Mouse (Mus musculus): Measurements from ENCODE around the gene C1ql1. TPM values are rescaled to one million over a fixed set of nuclear protein-coding genes. Genes with fewer than 3 reads are reported as not detected.

C1ql1 gene
- polyA plus RNA-seq, 1 experiment from 2014 or later, result 0.08 TPM

- Histone ChIP-seq H3K36me3 (replicated peaks) (no peaks in the 10 kb centered on the region), H3K9me3 (replicated peaks) (no peaks in the 10 kb centered on the region), H3K27me3 (peaks cover 82% of the 10 kb centered on the region), H3K9ac (no peak overlapping the region), H3K4me1 (replicated peaks) (no peaks in the 10 kb centered on the region), H3K4me2 (no peak overlapping the region), H3K27ac (replicated peaks) (no peak overlapping the region), H3K4me3 (replicated peaks) (no peak overlapping the region)
- WGBS (ENCODE audit: insufficient replicate concordance), result 61% methylated on average over 8 of the region's 8 CpGs
- no peak for ATAC-seq (ENCODE audit: insufficient read depth)
Observed at GRCm38 (mm10) chr11:102957692-102958091, 11.2 kb upstream of the C1ql1 start.

- Histone ChIP-seq H3K4me3 (replicated peaks) (no peak overlapping the region), H3K36me3 (replicated peaks) (no peaks in the 10 kb centered on the region), H3K9ac (no peak overlapping the region), H3K4me2 (no peak overlapping the region), H3K27ac (replicated peaks) (no peak overlapping the region), H3K9me3 (replicated peaks) (no peaks in the 10 kb centered on the region), H3K27me3 (peaks cover 82% of the 10 kb centered on the region), H3K4me1 (replicated peaks) (no peaks in the 10 kb centered on the region)
- WGBS (ENCODE audit: insufficient replicate concordance), result 40% methylated on average over 16 of the region's 16 CpGs
- ATAC-seq (ENCODE audit: insufficient read depth), result no peak
Observed at GRCm38 (mm10) chr11:102956962-102957614, 10.6 kb upstream of the C1ql1 start.

GRCm38 (mm10) chr11:102952922-102953321, 6.4 kb upstream of the C1ql1 start:
- Histone ChIP-seq H3K36me3 (replicated peaks) (no peaks in the 10 kb centered on the region), H3K27ac (replicated peaks) (no peak overlapping the region), H3K9ac (no peak overlapping the region), H3K4me3 (replicated peaks) (no peak overlapping the region), H3K4me1 (replicated peaks) (peaks cover 9% of the 10 kb centered on the region), H3K27me3 (peaks cover 98% of the 10 kb centered on the region), H3K9me3 (replicated peaks) (no peaks in the 10 kb centered on the region), H3K4me2 (no peak overlapping the region)
- no peak for ATAC-seq (ENCODE audit: insufficient read depth)
- 21% methylated on average over 6 of the region's 6 CpGs for WGBS (ENCODE audit: insufficient replicate concordance)

GRCm38 (mm10) chr11:102948043-102948961, 1.8 kb upstream of the C1ql1 start:
- H3K9ac ChIP-seq, result no peak overlapping the region
- H3K27me3 ChIP-seq, result peaks cover 100% of the 10 kb centered on the region
- WGBS (ENCODE audit: insufficient replicate concordance), result under 1% methylated on average over 51 of the region's 51 CpGs
- peak overlapping the region; percentile 64 for H3K4me2 ChIP-seq
- ATAC-seq (ENCODE audit: insufficient read depth), result no peak
- H3K36me3 ChIP-seq (replicated peaks), result no peaks in the 10 kb centered on the region
- no peaks in the 10 kb centered on the region for H3K9me3 ChIP-seq (replicated peaks)
- peaks cover 31% of the 10 kb centered on the region for H3K4me1 ChIP-seq (replicated peaks)
- H3K27ac ChIP-seq (replicated peaks), result no peak overlapping the region
- H3K4me3 ChIP-seq (replicated peaks), result peak overlapping the region; percentile 48

GRCm38 (mm10) chr11:102946992-102947343, 480 bp upstream of the C1ql1 start:
- peaks cover 32% of the 10 kb centered on the region for H3K4me1 ChIP-seq (replicated peaks)
- H3K4me2 ChIP-seq, result peak overlapping the region; percentile 64
- no peaks in the 10 kb centered on the region for H3K36me3 ChIP-seq (replicated peaks)
- 5% methylated on average over 8 of the region's 8 CpGs for WGBS (ENCODE audit: insufficient replicate concordance)
- peak overlapping the region; percentile 38 for H3K4me3 ChIP-seq (replicated peaks)
- peaks cover 100% of the 10 kb centered on the region for H3K27me3 ChIP-seq
- H3K27ac ChIP-seq (replicated peaks), result no peak overlapping the region
- no peak for ATAC-seq (ENCODE audit: insufficient read depth)
- no peaks in the 10 kb centered on the region for H3K9me3 ChIP-seq (replicated peaks)
- H3K9ac ChIP-seq, result no peak overlapping the region

- Histone ChIP-seq H3K9ac (no peak overlapping the region), H3K27me3 (peaks cover 98% of the 10 kb centered on the region), H3K9me3 (replicated peaks) (no peaks in the 10 kb centered on the region), H3K4me1 (replicated peaks) (peaks cover 36% of the 10 kb centered on the region), H3K36me3 (replicated peaks) (no peaks in the 10 kb centered on the region), H3K4me2 (peak overlapping the region; percentile 64; the same call in 1 of the 2 replicates), H3K4me3 (replicated peaks) (peak overlapping the region; percentile 38), H3K27ac (replicated peaks) (no peak overlapping the region)
- ATAC-seq (ENCODE audit: insufficient read depth), result no peak
- WGBS (ENCODE audit: insufficient replicate concordance), result 4% methylated on average over 54 of the region's 54 CpGs
Observed at GRCm38 (mm10) chr11:102945306-102946264, 903 bp downstream of the C1ql1 start.

- peaks cover 18% of the 10 kb centered on the region for H3K4me1 ChIP-seq (replicated peaks)
- no peak overlapping the region for H3K4me3 ChIP-seq (replicated peaks)
- no peak overlapping the region for H3K9ac ChIP-seq
- 41% methylated on average over 6 of the region's 6 CpGs for WGBS (ENCODE audit: insufficient replicate concordance)
- H3K27me3 ChIP-seq, result peaks cover 98% of the 10 kb centered on the region
- H3K27ac ChIP-seq (replicated peaks), result no peak overlapping the region
- no peaks in the 10 kb centered on the region for H3K9me3 ChIP-seq (replicated peaks)
- ATAC-seq (ENCODE audit: insufficient read depth), result no peak
- no peaks in the 10 kb centered on the region for H3K36me3 ChIP-seq (replicated peaks)
- no peak overlapping the region for H3K4me2 ChIP-seq
Observed at GRCm38 (mm10) chr11:102941236-102941635, 5.3 kb downstream of the C1ql1 start.

- no peak for ATAC-seq (ENCODE audit: insufficient read depth)
- no peak overlapping the region for H3K4me2 ChIP-seq
- H3K36me3 ChIP-seq (replicated peaks), result no peaks in the 10 kb centered on the region
- H3K9me3 ChIP-seq (replicated peaks), result no peaks in the 10 kb centered on the region
- H3K27ac ChIP-seq (replicated peaks), result no peak overlapping the region
- H3K4me3 ChIP-seq (replicated peaks), result no peak overlapping the region
- H3K9ac ChIP-seq, result no peak overlapping the region
- 24% methylated on average over 13 of the region's 13 CpGs for WGBS (ENCODE audit: insufficient replicate concordance)
- peaks cover 98% of the 10 kb centered on the region for H3K27me3 ChIP-seq
- 0 out of 2 replicates have a peak, but pooled peaks cover 9% of the 10 kb centered on the region for H3K4me1 ChIP-seq (replicated peaks)
Observed at GRCm38 (mm10) chr11:102939024-102939675, 7.3 kb downstream of the C1ql1 start.

GRCm38 (mm10) chr11:102937529-102938182, 8.8 kb downstream of the C1ql1 start:
- Histone ChIP-seq H3K27ac (replicated peaks) (no peak overlapping the region), H3K9ac (no peak overlapping the region), H3K36me3 (replicated peaks) (no peaks in the 10 kb centered on the region), H3K9me3 (replicated peaks) (no peaks in the 10 kb centered on the region), H3K4me2 (no peak overlapping the region), H3K27me3 (peaks cover 93% of the 10 kb centered on the region), H3K4me3 (replicated peaks) (no peak overlapping the region), H3K4me1 (replicated peaks) (0 out of 2 replicates have a peak, but pooled peaks cover 9% of the 10 kb centered on the region)
- WGBS (ENCODE audit: insufficient replicate concordance), result 47% methylated on average over 3 of the region's 3 CpGs
- no peak for ATAC-seq (ENCODE audit: insufficient read depth)

GRCm38 (mm10) chr11:102936272-102936671, 10.2 kb downstream of the C1ql1 start:
- Histone ChIP-seq H3K4me3 (replicated peaks) (no peak overlapping the region), H3K36me3 (replicated peaks) (no peaks in the 10 kb centered on the region), H3K4me1 (replicated peaks) (0 out of 2 replicates have a peak, but pooled peaks cover 3% of the 10 kb centered on the region), H3K9ac (no peak overlapping the region; the same call in 1 of the 2 replicates), H3K27me3 (peaks cover 92% of the 10 kb centered on the region), H3K9me3 (replicated peaks) (no peaks in the 10 kb centered on the region), H3K4me2 (no peak overlapping the region), H3K27ac (replicated peaks) (no peak overlapping the region)
- no peak for ATAC-seq (ENCODE audit: insufficient read depth)
- WGBS (ENCODE audit: insufficient replicate concordance), result 41% methylated on average over 4 of the region's 4 CpGs
